Mouse (Mus musculus) stomach, postnatal 0 days (tissue): ENCODE data around the gene Ttc6. TPM values are rescaled to one million over a fixed set of nuclear protein-coding genes. Genes with fewer than 3 reads are reported as not detected.

ENCODE experiments used
- ATAC-seq: fragments of 200-750 bp; cut with Nextera tagmentation; 2 replicates; pipeline ENCODE4 v1.8.0; 2017; ENCODE audit not compliant: low FRiP score, low TSS enrichment
- DNase-seq: peaks from one replicate; pipeline ENCODE4 v3.0.0-alpha.2; 2016; ENCODE audit warnings: low spot score
- H3K27ac ChIP-seq: fragments of 300-500 bp; sonication (generic); replicated peaks from 2 replicates; pipeline ENCODE4 v1.5.1; 2014; ENCODE audit warnings: mild to moderate bottlenecking, control low read depth
- H3K27me3 ChIP-seq: fragments of 300-500 bp; sonication (generic); 2 replicates; pipeline ENCODE4 v1.6.1; 2014; ENCODE audit warnings: low read length; ENCODE audit not compliant: control insufficient read depth, insufficient read depth
- H3K36me3 ChIP-seq: fragments of 300-500 bp; sonication (generic); 2 replicates; pipeline ENCODE4 v1.6.1; 2014; ENCODE audit warnings: low read length, mixed read lengths; ENCODE audit not compliant: control insufficient read depth, insufficient read depth
- H3K4me1 ChIP-seq: fragments of 300-500 bp; sonication (generic); replicated peaks from 2 replicates; pipeline ENCODE4 v1.6.1; 2014; ENCODE audit warnings: antibody characterized with exemption; ENCODE audit not compliant: control insufficient read depth, insufficient read depth
- H3K4me2 ChIP-seq: fragments of 300-500 bp; sonication (generic); replicated peaks from 2 replicates; pipeline ENCODE4 v1.6.1; 2014; ENCODE audit warnings: low read depth, mild to moderate bottlenecking, control low read depth, moderate library complexity
- H3K4me3 ChIP-seq: fragments of 300-500 bp; sonication (generic); 2 replicates; pipeline ENCODE4 v1.5.1; 2014; ENCODE audit warnings: low read depth, low read length, control low read depth
- H3K9ac ChIP-seq: fragments of 300-500 bp; sonication (generic); 2 replicates; pipeline ENCODE4 v1.6.1; 2014; ENCODE audit warnings: mild to moderate bottlenecking, low read length, control low read depth, mixed read lengths
- H3K9me3 ChIP-seq: fragments of 300-500 bp; sonication (generic); 2 replicates; pipeline ENCODE4 v1.6.1; 2016; ENCODE audit warnings: low read length; ENCODE audit not compliant: control insufficient read depth
- CTCF ChIP-seq: IDR thresholded peaks from 2 replicates; pipeline ENCODE4 v1.5.1; 2016; ENCODE audit warnings: antibody characterized with exemption, low read depth, mild to moderate bottlenecking, moderate library complexity
- EP300 ChIP-seq: optimal IDR thresholded peaks from 2 replicates; pipeline ENCODE3; 2016; ENCODE audit warnings: antibody characterized with exemption
- WGBS: fragments of 180-500 bp; shearing (Covaris S2); extraction: QIAGEN DNeasy Blood & Tissue Kit; methylation state at CpG from one replicate; pipeline ENCODE4 v1.1.7; 2014; 5-methylcytosine and 5-hydroxymethylcytosine counted together
- polyA plus RNA-seq: library from polyadenylated mRNA; unstranded; fragments of >200 nt; fragmentation: Nextera tagmentation; extraction: Ambion mirVana; gene quantifications from 2 replicates; pipeline ENCODE4 v1.2.1, GENCODE M21; 2015

Gene Ttc6
- polyA plus RNA-seq, 1 experiment from 2014 or later, result 3.5 TPM

DNA sequence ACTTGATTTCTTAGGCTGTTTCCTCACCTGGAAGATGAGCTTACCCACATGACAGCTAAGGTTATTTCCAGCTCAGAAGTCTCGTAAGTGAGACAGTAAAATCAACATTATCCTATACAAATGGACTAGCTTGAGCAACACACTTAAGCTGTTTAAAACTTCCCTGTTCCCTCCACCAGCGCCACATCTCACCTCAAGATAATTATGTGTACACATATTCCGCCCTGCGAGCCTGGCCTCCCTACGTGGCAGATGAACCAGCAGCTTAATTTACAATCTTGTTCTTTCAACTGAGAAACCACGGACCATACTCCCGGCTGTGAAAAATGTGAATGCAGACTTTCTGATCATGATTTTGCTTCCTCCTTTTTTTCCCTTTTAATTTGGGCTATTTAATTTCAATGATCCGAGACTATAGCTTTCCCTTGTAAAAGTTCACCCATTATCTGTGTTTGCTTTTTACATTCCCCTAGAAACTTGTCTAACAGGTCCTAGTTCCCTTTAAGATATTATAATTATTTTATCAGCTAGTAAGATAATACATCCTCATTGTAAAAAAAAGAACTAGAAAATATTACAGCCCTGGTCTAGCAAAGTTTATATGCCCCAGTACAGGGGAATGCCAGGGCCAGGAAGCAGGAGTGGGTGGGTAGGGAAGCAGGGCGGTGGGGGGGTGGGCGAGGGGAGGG, 99.2 kb downstream of the Ttc6 start:
- TF ChIP-seq EP300 (no peak), CTCF (no peak)
- peak; percentile 87 for ATAC-seq
- Histone ChIP-seq H3K27me3 (no peaks in the 10 kb centered on the region), H3K36me3 (no peaks in the 10 kb centered on the region), H3K9ac (0 out of 2 replicates have a peak overlapping the region, but pooled peaks have one; percentile 13), H3K4me2 (peak overlapping the region; percentile 42), H3K4me3 (no peak overlapping the region), H3K9me3 (no peaks in the 10 kb centered on the region), H3K4me1 (no peaks in the 10 kb centered on the region), H3K27ac (peak overlapping the region; percentile 92)
- 38% methylated on average over 10 of the region's 10 CpGs for WGBS
- DNase-seq, result peak; percentile 70

DNA sequence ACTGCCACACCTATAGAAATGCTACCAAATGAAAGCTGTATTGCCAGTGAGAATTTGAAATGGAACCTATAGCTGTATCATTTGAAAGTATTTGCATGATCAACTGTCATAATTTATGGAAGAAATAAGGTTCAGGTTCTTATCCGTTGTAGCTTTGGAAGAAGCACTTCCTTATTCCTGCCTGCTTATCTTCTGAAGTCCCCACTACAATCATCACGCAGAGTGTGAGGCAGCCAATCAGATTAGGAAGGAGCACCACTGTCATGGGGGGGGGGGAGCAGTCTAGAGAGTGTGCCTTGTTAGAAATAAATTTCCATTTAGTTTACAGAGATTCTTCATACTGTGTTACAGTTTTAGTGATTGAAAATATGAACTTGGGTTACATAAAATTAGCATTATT, 108.5 kb downstream of the Ttc6 start:
- Histone ChIP-seq H3K4me1 (no peaks in the 10 kb centered on the region), H3K9ac (no peak overlapping the region), H3K9me3 (no peaks in the 10 kb centered on the region), H3K36me3 (no peaks in the 10 kb centered on the region), H3K27ac (no peak overlapping the region), H3K4me3 (no peak overlapping the region), H3K4me2 (no peak overlapping the region), H3K27me3 (no peaks in the 10 kb centered on the region)
- no peak for TF ChIP-seq EP300
- no peak for TF ChIP-seq CTCF
- 80% methylated on average over 2 of the region's 2 CpGs for WGBS
- ATAC-seq, result no peak
- no peak for DNase-seq

DNA sequence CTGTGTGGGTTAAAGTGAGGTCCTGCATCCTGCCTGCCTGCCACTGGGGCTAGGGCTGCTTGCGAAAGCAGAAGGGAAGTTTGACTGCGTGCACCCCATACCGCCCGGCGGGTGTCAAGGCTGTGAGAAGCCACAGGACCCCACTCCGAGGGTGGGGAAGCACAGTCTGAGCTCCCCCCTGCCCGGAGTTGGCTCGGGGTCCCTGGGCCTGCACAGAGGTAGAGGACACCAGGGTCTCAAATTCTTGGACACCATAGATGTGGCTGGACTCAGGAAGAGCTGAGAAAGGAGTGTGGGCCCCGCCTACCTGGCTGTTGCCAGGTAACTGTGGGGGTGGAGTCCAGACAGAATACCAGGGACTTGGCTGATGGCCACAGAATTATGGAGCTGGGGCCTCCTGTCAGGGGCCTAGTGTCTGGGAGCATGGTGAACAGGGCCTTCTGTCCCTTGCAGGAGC, 121.1 kb downstream of the Ttc6 start:
- WGBS, result 45% methylated on average over 9 of the region's 9 CpGs
- H3K9me3 ChIP-seq, result no peaks in the 10 kb centered on the region
- no peaks in the 10 kb centered on the region for H3K36me3 ChIP-seq
- no peak overlapping the region for H3K27ac ChIP-seq
- no peak overlapping the region for H3K4me2 ChIP-seq
- no peak overlapping the region for H3K4me3 ChIP-seq
- no peaks in the 10 kb centered on the region for H3K4me1 ChIP-seq
- no peak overlapping the region for H3K9ac ChIP-seq
- H3K27me3 ChIP-seq, result no peaks in the 10 kb centered on the region
- ATAC-seq (peak; percentile 32; the same call in 1 of the 2 replicates), DNase-seq (peak; percentile 53)
- TF ChIP-seq EP300 (no peak), CTCF (no peak)

DNA sequence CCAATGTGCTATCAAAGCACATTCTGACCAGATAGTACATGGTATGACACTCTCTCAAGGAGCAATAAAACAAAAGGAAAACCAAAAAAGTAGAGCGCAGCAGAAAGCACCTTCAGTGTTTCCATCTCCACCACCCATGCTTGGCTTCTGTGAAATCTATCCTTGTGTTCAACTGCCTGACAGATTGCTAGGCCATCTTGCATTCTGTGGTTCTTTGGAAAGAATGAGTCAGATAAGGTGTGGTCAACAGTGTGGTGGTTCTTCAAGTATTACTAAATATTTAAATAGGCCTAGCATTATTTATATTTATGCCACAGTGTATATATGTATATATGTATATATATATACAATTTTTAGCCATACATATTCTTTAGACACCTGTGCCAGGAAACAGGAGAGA, 146.1 kb downstream of the Ttc6 start:
- Histone ChIP-seq H3K9me3 (no peaks in the 10 kb centered on the region), H3K27ac (no peak overlapping the region), H3K4me3 (no peak overlapping the region), H3K4me1 (no peaks in the 10 kb centered on the region), H3K27me3 (no peaks in the 10 kb centered on the region), H3K36me3 (no peaks in the 10 kb centered on the region), H3K4me2 (no peak overlapping the region), H3K9ac (no peak overlapping the region)
- DNase-seq (no peak), ATAC-seq (no peak)
- WGBS, result 97% methylated on average over 1 of the region's 1 CpGs
- TF ChIP-seq EP300, result no peak
- no peak for TF ChIP-seq CTCF

GRCm38 (mm10) chr12:57764720-57765119, 200.8 kb downstream of the Ttc6 start:
- TF ChIP-seq EP300 (no peak), CTCF (no peak)

DNA sequence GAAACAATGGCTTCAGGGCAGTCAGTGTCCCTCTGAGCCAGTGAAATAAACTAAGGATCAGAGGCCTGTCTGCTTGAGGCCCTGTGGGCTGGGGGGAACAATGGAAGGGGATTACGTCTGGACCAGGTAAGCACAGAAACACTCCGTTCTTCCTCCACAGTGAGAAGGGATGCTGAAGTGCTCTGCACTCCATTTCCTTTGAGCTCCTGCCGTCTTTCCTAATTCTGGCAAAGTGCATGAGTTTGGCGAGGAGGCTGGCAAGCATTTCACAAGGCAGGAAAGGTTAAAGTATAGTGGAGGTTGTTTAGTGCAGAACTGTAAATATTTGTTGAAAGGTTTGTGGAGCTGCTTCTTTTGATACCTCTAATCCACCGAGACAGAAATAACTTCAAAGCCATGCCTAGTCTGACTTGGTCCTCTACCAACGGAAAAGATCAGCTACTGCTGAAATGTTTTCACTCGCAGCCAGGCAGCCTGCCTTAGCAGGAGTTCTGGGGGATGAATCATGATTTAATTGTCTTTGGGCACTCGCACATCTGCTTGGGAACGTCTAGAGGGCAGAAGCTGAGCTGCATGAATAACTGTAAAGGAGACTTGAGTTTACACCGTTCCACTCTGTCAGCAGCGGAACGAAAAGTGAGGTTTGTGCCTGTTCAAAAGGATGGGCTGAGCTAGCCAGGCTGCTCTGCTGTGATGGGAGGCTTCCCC, 212.5 kb downstream of the Ttc6 start:
- no peak overlapping the region for H3K4me3 ChIP-seq
- H3K4me1 ChIP-seq, result no peaks in the 10 kb centered on the region
- TF ChIP-seq EP300, result no peak
- peak; percentile 18; the same call in 1 of the 2 replicates for TF ChIP-seq CTCF
- H3K9me3 ChIP-seq, result no peaks in the 10 kb centered on the region
- 11% methylated on average over 12 of the region's 12 CpGs for WGBS
- no peaks in the 10 kb centered on the region for H3K36me3 ChIP-seq
- peak overlapping the region; percentile 11; the same call in 1 of the 2 replicates for H3K4me2 ChIP-seq
- no peak for ATAC-seq
- no peak overlapping the region for H3K9ac ChIP-seq
- DNase-seq, result peak; percentile 17
- H3K27ac ChIP-seq, result peak overlapping the region; percentile 2; the same call in 1 of the 2 replicates
- H3K27me3 ChIP-seq, result no peaks in the 10 kb centered on the region

More at GRCm38 (mm10) chr12:57764720-57765119, 200.8 kb downstream of the Ttc6 start:
- no peak overlapping the region for H3K27ac ChIP-seq
- H3K9me3 ChIP-seq, result no peaks in the 10 kb centered on the region
- H3K36me3 ChIP-seq, result no peaks in the 10 kb centered on the region
- WGBS, result 66% methylated on average over 7 of the region's 7 CpGs
- DNase-seq (no peak), ATAC-seq (no peak)
- H3K4me2 ChIP-seq, result no peak overlapping the region
- no peak overlapping the region for H3K4me3 ChIP-seq
- no peaks in the 10 kb centered on the region for H3K4me1 ChIP-seq
- H3K9ac ChIP-seq, result no peak overlapping the region
- H3K27me3 ChIP-seq, result no peaks in the 10 kb centered on the region
